Mouse (Mus musculus) liver, postnatal 0 days (tissue): ENCODE data around the gene Tmem104.

Source experiments
- CTCF ChIP-seq: sonication (generic); IDR thresholded peaks from 2 replicates; pipeline ENCODE4 v1.5.1; 2016; ENCODE audit warnings: antibody characterized with exemption, low read depth
- EP300 ChIP-seq: IDR thresholded peaks from 2 replicates; pipeline ENCODE4 v1.6.1; 2016; ENCODE audit warnings: antibody characterized with exemption, low read depth, mild to moderate bottlenecking

DNA sequence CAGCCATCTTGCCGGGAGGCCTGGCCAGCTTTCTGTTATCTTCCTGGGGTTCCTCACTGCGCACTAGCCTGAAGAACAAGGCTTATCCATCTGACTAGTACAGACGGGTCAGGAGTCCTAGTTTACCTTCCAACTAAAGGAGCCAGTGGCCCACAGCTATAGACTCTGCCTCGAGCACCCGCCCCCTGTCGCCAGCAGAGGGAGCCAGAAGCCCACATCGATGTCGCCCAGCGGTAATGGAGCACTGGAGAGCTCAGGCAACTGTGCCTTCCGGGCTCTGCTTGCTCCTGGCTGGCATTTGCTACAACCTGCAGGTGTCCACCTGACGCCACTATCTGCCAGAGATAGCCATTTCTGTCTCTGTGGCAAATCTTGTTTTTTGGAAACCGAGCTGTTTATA is 15.0 kb downstream of the Tmem104 start:
- TF ChIP-seq CTCF (peak; percentile 97), EP300 (no peak)
